Mouse (Mus musculus) cerebellum, adult 2 months (tissue): ENCODE results near the gene Ldlrap1.

Source experiments
- CTCF ChIP-seq: fragments of 200-500 bp; IDR thresholded peaks from 2 replicates; pipeline ENCODE4 v1.5.1; 2011; ENCODE audit warnings: low read depth, mild to moderate bottlenecking, control low read depth, low read length, moderate library complexity, borderline replicate concordance; ENCODE audit not compliant: insufficient read depth
- POLR2A ChIP-seq: fragments of 200-500 bp; IDR thresholded peaks from 2 replicates; pipeline ENCODE4 v1.6.1; 2011; ENCODE audit warnings: low read length, control low read depth, borderline replicate concordance; ENCODE audit not compliant: insufficient read depth

- TF ChIP-seq CTCF (no peak), POLR2A (no peak)
These were observed 533 bp upstream of the Ldlrap1 start for GRCm38 (mm10) chr4:134768226-134768888.
